Mouse (Mus musculus) stomach, postnatal 0 days (tissue): Measurements from ENCODE around the gene Ubr4.

ENCODE experiments used
- CTCF ChIP-seq: IDR thresholded peaks from 2 replicates; pipeline ENCODE4 v1.5.1; 2016; ENCODE audit warnings: antibody characterized with exemption, low read depth, mild to moderate bottlenecking, moderate library complexity
- EP300 ChIP-seq: optimal IDR thresholded peaks from 2 replicates; pipeline ENCODE3; 2016; ENCODE audit warnings: antibody characterized with exemption

- TF ChIP-seq CTCF: no peak
- no peak for TF ChIP-seq EP300
Measured at GRCm38 (mm10) chr4:139334631-139335295, 17.6 kb upstream of the Ubr4 start.
